Mouse (Mus musculus) embryonic fibroblast, embryonic 13.5 days (primary cell): Measurements from ENCODE around the gene Hk2.

Experiments
- CTCF ChIP-seq: IDR thresholded peaks from 2 replicates; pipeline ENCODE4 v1.5.1; 2011; ENCODE audit warnings: mild to moderate bottlenecking, control low read depth, low read length, moderate library complexity, borderline replicate concordance; ENCODE audit not compliant: insufficient read depth
- POLR2A ChIP-seq: IDR thresholded peaks from 2 replicates; pipeline ENCODE4 v1.6.1; 2011; ENCODE audit warnings: low read depth, mild to moderate bottlenecking, control low read depth, low read length, moderate library complexity

DNA sequence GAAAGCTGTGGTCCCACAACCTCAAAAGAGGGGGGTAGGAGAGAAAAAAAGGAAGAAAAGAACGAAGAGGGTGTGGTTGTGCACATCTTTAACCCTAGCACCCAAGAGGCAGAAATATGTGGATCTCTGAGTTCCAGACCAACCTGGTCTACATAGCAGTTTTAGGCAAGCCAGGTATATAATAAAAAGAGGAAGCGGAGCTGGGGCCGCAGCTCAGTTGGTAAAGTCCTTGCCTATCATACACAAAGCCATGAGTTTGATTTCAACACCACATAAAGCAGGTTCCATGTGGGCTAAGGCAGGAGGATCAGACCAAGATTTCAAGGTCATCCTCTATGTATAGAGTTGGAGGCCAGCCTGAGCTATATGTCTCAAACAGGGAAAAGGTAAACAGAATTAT is 4.0 kb downstream of the Hk2 start:
- TF ChIP-seq POLR2A (no peak), CTCF (no peak)
